Mouse (Mus musculus): ENCODE results near the gene Idh3b.

DNA sequence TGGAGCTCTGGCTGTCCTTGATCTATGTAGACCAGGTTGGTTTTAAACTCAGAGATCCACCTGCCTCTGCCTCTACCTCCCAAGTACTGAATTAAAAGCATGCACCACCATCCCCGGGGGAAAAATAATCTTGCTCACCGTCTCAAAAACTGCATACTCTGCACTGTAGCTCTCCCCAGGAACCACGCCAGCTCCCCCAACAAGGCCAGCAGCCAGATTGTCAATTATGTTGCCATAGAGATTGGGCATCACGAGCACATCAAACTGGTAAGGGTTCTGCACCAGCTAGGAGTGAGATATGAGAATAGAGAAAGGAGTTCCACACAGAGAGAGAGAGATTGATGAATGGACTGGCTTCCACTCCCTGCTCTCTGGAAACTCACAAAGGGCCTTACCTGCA, 3.5 kb downstream of the Idh3b start:
- TF ChIP-seq CTCF (IDR thresholded peaks at IDR 0.05): no peak
- TF ChIP-seq EP300 (IDR thresholded peaks at IDR 0.05): no peak
